Mouse (Mus musculus): ENCODE data around the gene Urod. TPM values are rescaled to one million over a fixed set of nuclear protein-coding genes. Genes with fewer than 3 reads are reported as not detected.

Urod gene
- polyA plus RNA-seq, 1 experiment from 2014 or later: 38.3 TPM

DNA sequence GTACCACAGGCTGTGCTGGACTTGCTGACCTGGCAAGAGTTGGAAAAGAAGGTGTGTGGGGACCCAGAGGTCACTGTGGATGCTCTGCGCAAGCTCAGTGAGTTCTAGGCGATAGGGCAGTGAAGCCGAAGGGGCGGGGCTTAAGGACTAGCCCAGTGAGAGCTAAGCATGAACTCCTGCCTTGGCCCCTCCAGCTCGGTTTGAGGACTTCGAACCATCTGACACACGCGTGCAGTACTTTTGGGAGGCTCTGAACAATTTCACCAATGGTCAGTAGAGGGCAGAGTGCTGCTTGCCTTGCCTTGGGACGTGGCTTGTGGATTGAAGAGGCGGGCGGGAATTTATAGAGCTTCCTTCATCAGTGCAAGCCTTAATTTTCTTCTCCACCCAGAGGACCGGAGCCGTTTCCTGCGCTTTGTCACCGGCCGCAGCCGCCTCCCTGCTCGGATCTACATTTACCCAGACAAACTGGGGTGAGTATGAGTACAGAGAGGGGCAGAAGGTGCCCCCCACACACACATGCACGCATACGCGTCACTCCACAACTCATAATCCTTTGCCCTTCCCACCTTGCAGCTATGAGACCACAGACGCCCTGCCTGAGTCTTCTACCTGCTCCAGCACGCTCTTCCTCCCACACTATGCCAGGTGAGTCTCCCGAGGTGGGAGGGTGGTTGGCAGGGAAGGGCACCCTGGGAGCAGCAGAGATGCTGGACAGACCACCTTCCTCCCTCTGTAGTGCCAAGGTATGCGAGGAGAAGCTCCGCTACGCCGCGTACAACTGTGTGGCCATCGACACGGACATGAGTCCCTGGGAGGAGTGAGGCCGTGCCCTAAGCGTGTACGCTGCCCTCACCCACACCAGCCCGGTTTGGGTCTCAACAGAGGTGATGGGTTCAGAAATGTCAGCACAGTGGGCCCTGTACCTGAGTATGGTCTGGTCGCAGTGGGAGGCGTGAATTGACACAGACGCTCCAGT is 8.6 kb upstream of the Urod start:
- no peaks in the 10 kb centered on the region for H3K9me3 ChIP-seq (ENCODE audit: control insufficient read depth, low read length)

GRCm38 (mm10) chr4:117001957-117002356 is 7.7 kb upstream of the Urod start:
- TF ChIP-seq EP300 (optimal IDR thresholded peaks at IDR 0.05) (no peak), CTCF (IDR thresholded peaks at IDR 0.05; ENCODE audit: low read depth) (no peak)
- DNase-seq (ENCODE audit: low spot score): no peak
- no peak overlapping the region for H3K4me3 ChIP-seq (ENCODE audit: low read depth, low read length)
- H3K9ac ChIP-seq (ENCODE audit: low read length): no peak overlapping the region
- H3K4me1 ChIP-seq (replicated peaks; ENCODE audit: control insufficient read depth, insufficient read depth): no peaks in the 10 kb centered on the region
- H3K27me3 ChIP-seq (ENCODE audit: control insufficient read depth, insufficient read depth, low read length): no peaks in the 10 kb centered on the region
- no peaks in the 10 kb centered on the region for H3K9me3 ChIP-seq (ENCODE audit: control insufficient read depth, low read length)
- 92% methylated on average over 16 of the region's 16 CpGs for WGBS
- peaks cover 12% of the 10 kb centered on the region for H3K36me3 ChIP-seq (ENCODE audit: control insufficient read depth, insufficient read depth, low read length)
- H3K27ac ChIP-seq (replicated peaks): no peak overlapping the region
- no peak; the same call in 1 of the 2 replicates for ATAC-seq (ENCODE audit: low FRiP score, low TSS enrichment)
- no peak overlapping the region for H3K4me2 ChIP-seq (replicated peaks; ENCODE audit: low read depth)

More for the DNA sequence above, 8.6 kb upstream of the Urod start:
- ATAC-seq (ENCODE audit: low FRiP score, low TSS enrichment): peak; percentile 73
- Histone ChIP-seq H3K36me3 (ENCODE audit: control insufficient read depth, insufficient read depth, low read length) (peaks cover 12% of the 10 kb centered on the region), H3K4me3 (ENCODE audit: low read depth, low read length) (no peak overlapping the region), H3K4me2 (replicated peaks; ENCODE audit: low read depth) (no peak overlapping the region), H3K9ac (ENCODE audit: low read length) (no peak overlapping the region), H3K4me1 (replicated peaks; ENCODE audit: control insufficient read depth, insufficient read depth) (no peaks in the 10 kb centered on the region), H3K27ac (replicated peaks) (no peak overlapping the region), H3K27me3 (ENCODE audit: control insufficient read depth, insufficient read depth, low read length) (no peaks in the 10 kb centered on the region)
- WGBS: 54% methylated on average over 38 of the region's 38 CpGs
- TF ChIP-seq EP300 (optimal IDR thresholded peaks at IDR 0.05) (no peak), CTCF (IDR thresholded peaks at IDR 0.05; ENCODE audit: low read depth) (peak; percentile 91)
- DNase-seq (ENCODE audit: low spot score): peak; percentile 61

DNA sequence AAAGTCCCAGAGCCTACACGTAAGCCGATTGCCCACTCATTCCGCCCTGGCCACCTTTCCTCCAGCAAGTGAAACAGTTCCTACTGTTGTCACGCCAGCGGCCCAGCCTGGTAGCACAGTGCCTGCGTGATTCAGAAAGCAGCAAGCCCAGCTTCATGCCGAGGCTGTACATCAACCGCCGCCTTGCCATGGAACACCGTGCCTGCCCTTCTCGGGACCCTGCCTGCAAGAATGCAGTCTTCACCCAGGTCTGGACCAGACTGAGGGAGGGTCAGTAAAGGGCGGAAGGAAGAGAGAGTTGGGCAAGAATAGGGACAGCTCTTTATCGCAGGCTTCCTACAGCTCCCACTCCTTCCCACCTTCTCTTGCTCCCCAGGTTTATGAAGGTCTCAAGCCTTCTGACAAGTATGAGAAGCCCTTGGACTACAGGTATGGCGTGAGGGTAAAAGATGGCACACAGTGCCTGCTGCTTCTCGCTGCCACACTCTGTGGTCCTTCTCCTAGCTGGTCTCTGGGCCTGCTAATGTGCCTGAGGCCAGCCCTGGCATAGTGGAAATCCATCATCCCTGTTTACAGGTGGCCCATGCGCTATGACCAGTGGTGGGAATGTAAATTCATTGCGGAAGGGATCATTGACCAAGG is 5.4 kb upstream of the Urod start:
- Histone ChIP-seq H3K4me3 (ENCODE audit: low read depth, low read length) (no peak overlapping the region), H3K9me3 (ENCODE audit: control insufficient read depth, low read length) (no peaks in the 10 kb centered on the region), H3K4me2 (replicated peaks; ENCODE audit: low read depth) (no peak overlapping the region), H3K27me3 (ENCODE audit: control insufficient read depth, insufficient read depth, low read length) (no peaks in the 10 kb centered on the region), H3K36me3 (ENCODE audit: control insufficient read depth, insufficient read depth, low read length) (peaks cover 11% of the 10 kb centered on the region), H3K4me1 (replicated peaks; ENCODE audit: control insufficient read depth, insufficient read depth) (peaks cover 3% of the 10 kb centered on the region; the same call in 1 of the 2 replicates), H3K9ac (ENCODE audit: low read length) (no peak overlapping the region), H3K27ac (replicated peaks) (no peak overlapping the region)
- 95% methylated on average over 17 of the region's 17 CpGs for WGBS
- TF ChIP-seq CTCF (IDR thresholded peaks at IDR 0.05; ENCODE audit: low read depth) (no peak), EP300 (optimal IDR thresholded peaks at IDR 0.05) (no peak)
- no peak for ATAC-seq (ENCODE audit: low FRiP score, low TSS enrichment)
- DNase-seq (ENCODE audit: low spot score): no peak

GRCm38 (mm10) chr4:116995798-116996135 is 1.6 kb upstream of the Urod start:
- Histone ChIP-seq H3K27ac (replicated peaks) (peak overlapping the region; percentile 82), H3K36me3 (ENCODE audit: control insufficient read depth, insufficient read depth, low read length) (peaks cover 8% of the 10 kb centered on the region)

DNA sequence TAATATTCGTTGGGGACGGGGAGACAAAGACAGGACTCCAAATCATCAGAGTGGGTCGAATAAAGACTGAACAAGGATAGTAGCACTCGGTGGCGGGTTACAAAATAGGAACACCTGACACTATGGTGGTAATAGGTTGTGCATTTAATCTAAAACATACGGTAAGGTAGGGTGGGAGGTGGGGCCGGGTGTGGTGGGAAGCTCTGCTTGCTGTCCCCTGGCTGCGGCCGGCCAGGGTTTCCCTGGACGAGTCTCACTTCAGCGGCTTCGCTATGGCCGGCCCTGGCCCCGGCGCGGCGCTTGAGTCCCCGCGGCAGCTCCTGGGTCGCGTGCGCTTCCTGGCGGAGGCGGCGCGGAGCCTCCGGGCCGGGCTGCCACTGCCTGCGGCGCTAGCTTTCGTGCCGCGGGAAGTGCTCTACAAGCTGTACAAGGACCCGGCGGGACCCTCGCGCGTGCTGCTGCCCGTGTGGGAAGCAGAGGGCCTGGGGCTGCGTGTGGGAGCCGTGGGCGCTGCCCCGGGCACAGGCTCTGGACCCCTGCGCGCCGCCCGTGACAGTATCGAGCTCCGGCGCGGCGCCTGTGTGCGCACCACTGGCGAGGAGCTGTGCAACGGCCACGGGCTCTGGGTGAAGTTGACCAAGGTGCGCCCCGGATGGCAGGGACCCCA is 1.1 kb upstream of the Urod start, which contains the start of gene Hectd3:
Gene Hectd3 (plus strand): TSS at position 187 of the 667 bp plus-strand sequence.
- Histone ChIP-seq H3K9me3 (ENCODE audit: control insufficient read depth, low read length) (no peaks in the 10 kb centered on the region), H3K9ac (ENCODE audit: low read length) (peak within 1 kb of the TSS; percentile 83), H3K4me2 (replicated peaks; ENCODE audit: low read depth) (peak within 1 kb of the TSS; percentile 97), H3K4me1 (replicated peaks; ENCODE audit: control insufficient read depth, insufficient read depth) (peaks cover 7% of the 10 kb centered on the region), H3K4me3 (ENCODE audit: low read depth, low read length) (peak within 1 kb of the TSS; percentile 86), H3K27ac (replicated peaks) (peak within 1 kb of the TSS; percentile 82), H3K36me3 (ENCODE audit: control insufficient read depth, insufficient read depth, low read length) (peaks cover 8% of the 10 kb centered on the region), H3K27me3 (ENCODE audit: control insufficient read depth, insufficient read depth, low read length) (no peaks in the 10 kb centered on the region)
- peak; percentile 74 for DNase-seq (ENCODE audit: low spot score)
- TF ChIP-seq EP300 (optimal IDR thresholded peaks at IDR 0.05) (no peak), CTCF (IDR thresholded peaks at IDR 0.05; ENCODE audit: low read depth) (peak; percentile 11; the same call in 1 of the 2 replicates)
- ATAC-seq (ENCODE audit: low FRiP score, low TSS enrichment): peak; percentile 59
- under 1% methylated on average over 58 of the region's 58 CpGs for WGBS

More at GRCm38 (mm10) chr4:116995798-116996135, 1.6 kb upstream of the Urod start:
- peak; percentile 48 for ATAC-seq (ENCODE audit: low FRiP score, low TSS enrichment)
- Histone ChIP-seq H3K4me3 (ENCODE audit: low read depth, low read length) (peak overlapping the region; percentile 86), H3K9me3 (ENCODE audit: control insufficient read depth, low read length) (no peaks in the 10 kb centered on the region), H3K9ac (ENCODE audit: low read length) (peak overlapping the region; percentile 83), H3K4me2 (replicated peaks; ENCODE audit: low read depth) (peak overlapping the region; percentile 97), H3K4me1 (replicated peaks; ENCODE audit: control insufficient read depth, insufficient read depth) (peaks cover 7% of the 10 kb centered on the region), H3K27me3 (ENCODE audit: control insufficient read depth, insufficient read depth, low read length) (no peaks in the 10 kb centered on the region)
- no peak for TF ChIP-seq EP300 (optimal IDR thresholded peaks at IDR 0.05)
- TF ChIP-seq CTCF (IDR thresholded peaks at IDR 0.05; ENCODE audit: low read depth): peak; percentile 68
- WGBS: 0% methylated on average over 16 of the region's 16 CpGs
- peak; percentile 79 for DNase-seq (ENCODE audit: low spot score)
